Mouse (Mus musculus) kidney, postnatal 0 days (tissue): Measurements from ENCODE around the gene Pradc1. TPM values are rescaled to one million over a fixed set of nuclear protein-coding genes. Genes with fewer than 3 reads are reported as not detected.
"Not testable (repeated sequence)": the region's sequence is repeated elsewhere in the genome, so short reads cannot be mapped to it uniquely, and the experiment has no call there.

ENCODE experiments used
- ATAC-seq: fragments of 200-750 bp; cut with Nextera tagmentation; replicated peaks from 2 replicates; pipeline ENCODE4 v1.8.0; 2017; ENCODE audit warnings: low read depth, moderate number of reproducible peaks, moderate TSS enrichment, moderate library complexity; ENCODE audit not compliant: low FRiP score
- DNase-seq: peaks from one replicate; pipeline ENCODE4 v3.0.0-alpha.2; 2016; ENCODE audit warnings: low spot score
- H3K27ac ChIP-seq: fragments of 300-500 bp; sonication (generic); 2 replicates; pipeline ENCODE4 v1.5.1; 2014; ENCODE audit warnings: mild to moderate bottlenecking
- H3K27me3 ChIP-seq: fragments of 300-500 bp; sonication (generic); 2 replicates; pipeline ENCODE4 v1.6.1; 2014; ENCODE audit warnings: low read length, mixed read lengths; ENCODE audit not compliant: insufficient read depth
- H3K36me3 ChIP-seq: fragments of 300-500 bp; sonication (generic); 2 replicates; pipeline ENCODE4 v1.6.1; 2014; ENCODE audit warnings: low read length, mixed read lengths; ENCODE audit not compliant: insufficient read depth
- H3K4me1 ChIP-seq: fragments of 300-500 bp; sonication (generic); replicated peaks from 2 replicates; pipeline ENCODE4 v1.6.1; 2014; ENCODE audit warnings: antibody characterized with exemption, low read length, mixed read lengths; ENCODE audit not compliant: insufficient read depth
- H3K4me2 ChIP-seq: fragments of 300-500 bp; sonication (generic); 2 replicates; pipeline ENCODE4 v1.6.1; 2014; ENCODE audit warnings: mild to moderate bottlenecking, low read length, moderate library complexity, mixed read lengths
- H3K4me3 ChIP-seq: fragments of 300-500 bp; sonication (generic); replicated peaks from 2 replicates; pipeline ENCODE4 v1.5.1; 2014; ENCODE audit warnings: low read depth, low read length
- H3K9ac ChIP-seq: fragments of 300-500 bp; sonication (generic); 2 replicates; pipeline ENCODE4 v1.6.1; 2014; ENCODE audit warnings: low read depth, low read length
- H3K9me3 ChIP-seq: fragments of 300-500 bp; sonication (generic); replicated peaks from 2 replicates; pipeline ENCODE4 v1.6.1; 2016; ENCODE audit warnings: low read length, inconsistent platforms, mixed read lengths
- CTCF ChIP-seq: IDR thresholded peaks from 2 replicates; pipeline ENCODE4 v1.5.1; 2016; ENCODE audit warnings: antibody characterized with exemption, low read depth, mild to moderate bottlenecking, moderate library complexity
- WGBS: fragments of 180-500 bp; shearing (Covaris S2); extraction: QIAGEN DNeasy Blood & Tissue Kit; methylation state at CpG from one replicate; pipeline ENCODE4 v1.1.7; 2014; 5-methylcytosine and 5-hydroxymethylcytosine counted together
- polyA plus RNA-seq: library from polyadenylated mRNA; unstranded; fragments of >200 nt; fragmentation: Nextera tagmentation; extraction: Ambion mirVana; gene quantifications from 2 replicates; pipeline ENCODE4 v1.2.1, GENCODE M21; 2015

The Pradc1 gene
- polyA plus RNA-seq, 1 experiment from 2014 or later = 37.3 TPM

GRCm38 (mm10) chr6:85459621-85460020 is 7.9 kb upstream of the Pradc1 start:
- WGBS = 94% methylated on average over 2 of the region's 2 CpGs
- H3K36me3 ChIP-seq = peaks cover 45% of the 10 kb centered on the region

GRCm38 (mm10) chr6:85452816-85453215 is 1.0 kb upstream of the Pradc1 start:
- H3K4me3 ChIP-seq = peak overlapping the region; percentile 80
- H3K9me3 ChIP-seq = no peaks in the 10 kb centered on the region
- ATAC-seq (no peak), DNase-seq (no peak)
- H3K27ac ChIP-seq = peak overlapping the region; percentile 87
- no peaks in the 10 kb centered on the region for H3K27me3 ChIP-seq
- peak overlapping the region; percentile 85 for H3K9ac ChIP-seq
- peaks cover 10% of the 10 kb centered on the region for H3K4me1 ChIP-seq
- H3K4me2 ChIP-seq = peak overlapping the region; percentile 97
- WGBS = 5% methylated on average over 7 of the region's 7 CpGs
- no peaks in the 10 kb centered on the region for H3K36me3 ChIP-seq
- TF ChIP-seq CTCF = no peak

More at GRCm38 (mm10) chr6:85459621-85460020, 7.9 kb upstream of the Pradc1 start:
- Histone ChIP-seq H3K4me3 (no peak overlapping the region), H3K27me3 (no peaks in the 10 kb centered on the region), H3K9me3 (no peaks in the 10 kb centered on the region), H3K4me1 (no peaks in the 10 kb centered on the region), H3K27ac (no peak overlapping the region), H3K4me2 (no peak overlapping the region), H3K9ac (no peak overlapping the region)
- no peak for ATAC-seq
- no peak for DNase-seq
- no peak for TF ChIP-seq CTCF

- DNase-seq = no peak
- WGBS = under 1% methylated on average over 15 of the region's 15 CpGs
- H3K27ac ChIP-seq = peak overlapping the region; percentile 87
- H3K4me3 ChIP-seq = peak overlapping the region; percentile 80
- ATAC-seq = no peak
- H3K9me3 ChIP-seq = no peaks in the 10 kb centered on the region
- TF ChIP-seq CTCF = no peak
- H3K36me3 ChIP-seq = 0 out of 2 replicates have a peak, but pooled peaks cover 1% of the 10 kb centered on the region
- no peaks in the 10 kb centered on the region for H3K27me3 ChIP-seq
- H3K4me1 ChIP-seq = peaks cover 10% of the 10 kb centered on the region
- H3K9ac ChIP-seq = peak overlapping the region; percentile 85
- peak overlapping the region; percentile 97 for H3K4me2 ChIP-seq
Observed at GRCm38 (mm10) chr6:85452411-85452665, 568 bp upstream of the Pradc1 start.

GRCm38 (mm10) chr6:85450697-85451663 is 790 bp downstream of the Pradc1 start, which contains the start of gene Cct7:
TSS of gene Cct7 (plus strand) at chr6:85451514.
- WGBS = 2% methylated on average over 92 of the region's 96 CpGs
- Histone ChIP-seq H3K27me3 (no peaks in the 10 kb centered on the region), H3K4me1 (peaks cover 10% of the 10 kb centered on the region), H3K27ac (peak within 1 kb of the TSS; percentile 87), H3K9ac (peak within 1 kb of the TSS; percentile 85), H3K9me3 (no peaks in the 10 kb centered on the region), H3K4me3 (peak within 1 kb of the TSS; percentile 80), H3K36me3 (peaks cover 10% of the 10 kb centered on the region; the same call in 1 of the 2 replicates), H3K4me2 (peak within 1 kb of the TSS; percentile 97)
- ATAC-seq (peak; percentile 94), DNase-seq (peak; percentile 100)
- TF ChIP-seq CTCF = peak; percentile 70

GRCm38 (mm10) chr6:85450140-85450539 is 1.6 kb downstream of the Pradc1 start:
- not testable (repeated sequence) for H3K9me3 ChIP-seq, DNase-seq, H3K27me3 ChIP-seq, H3K27ac ChIP-seq, ATAC-seq, H3K4me3 ChIP-seq
- WGBS = 65% methylated on average over 1 of the region's 1 CpGs
- Histone ChIP-seq H3K4me2 (peak overlapping the region; percentile 97), H3K4me1 (peaks cover 12% of the 10 kb centered on the region), H3K36me3 (peaks cover 16% of the 10 kb centered on the region; the same call in 1 of the 2 replicates), H3K9ac (0 out of 2 replicates have a peak overlapping the region, but pooled peaks have one; percentile 85)

- H3K9ac ChIP-seq = no peak overlapping the region
- no peak for TF ChIP-seq CTCF
- DNase-seq = no peak
- no peak overlapping the region for H3K27ac ChIP-seq
- WGBS = 79% methylated on average over 6 of the region's 6 CpGs
- H3K4me1 ChIP-seq = peaks cover 6% of the 10 kb centered on the region; the same call in 1 of the 2 replicates
- H3K36me3 ChIP-seq = peaks cover 16% of the 10 kb centered on the region; the same call in 1 of the 2 replicates
- H3K27me3 ChIP-seq = no peaks in the 10 kb centered on the region
- no peak overlapping the region for H3K4me3 ChIP-seq
- no peak overlapping the region for H3K4me2 ChIP-seq
- ATAC-seq = no peak
- H3K9me3 ChIP-seq = no peaks in the 10 kb centered on the region
Observed at GRCm38 (mm10) chr6:85447351-85447750, 4.4 kb downstream of the Pradc1 start.
